Mouse (Mus musculus) cerebellum, adult 11-12 months (tissue): ENCODE measurements around the gene Zfp69.

Experiments used
- DNase-seq: peaks from one replicate; pipeline ENCODE4 v3.0.0; 2022

Gene Zfp69

DNA sequence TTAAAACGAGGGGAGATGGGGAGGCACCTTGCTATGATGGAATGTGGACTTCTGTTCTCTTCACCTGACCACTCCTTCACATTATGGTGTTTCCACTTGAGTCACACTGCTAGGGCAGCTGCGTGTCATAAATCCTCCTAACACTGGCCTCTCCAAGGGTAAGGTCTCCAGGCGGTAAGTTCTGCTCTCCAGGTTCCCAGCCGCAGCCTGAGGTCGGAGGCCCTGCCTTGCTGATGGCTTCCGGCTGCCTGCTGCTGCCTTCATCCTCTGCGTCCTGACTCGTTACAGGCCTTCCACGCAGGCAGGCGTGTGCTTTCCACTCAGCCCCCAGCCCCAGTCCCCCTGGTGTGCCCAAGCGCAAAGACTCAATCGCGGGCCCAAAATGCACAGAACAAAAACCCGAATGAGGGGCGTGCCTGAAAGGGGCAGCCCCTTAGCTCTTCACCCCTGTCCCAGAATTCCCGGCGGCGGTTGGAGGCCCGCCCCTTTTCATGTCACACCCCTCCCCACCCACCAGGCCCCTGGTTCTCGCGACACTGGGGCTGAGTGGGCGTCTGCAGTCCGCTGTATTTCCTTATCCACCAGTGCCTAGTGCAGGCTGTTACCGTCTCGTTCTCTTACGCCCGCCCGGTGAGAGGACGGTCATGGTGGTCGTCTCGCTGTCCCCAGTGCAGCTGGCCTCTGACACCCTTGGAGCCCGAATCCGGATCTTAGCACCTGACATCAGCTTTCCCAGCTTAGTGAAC is 26.8 kb downstream of the Zfp69 start, which contains the start of gene Exo5:
Gene Exo5, minus strand, starts transcription at position 464 of the 746 bp plus-strand sequence.
- DNase-seq: peak; percentile 81

DNA sequence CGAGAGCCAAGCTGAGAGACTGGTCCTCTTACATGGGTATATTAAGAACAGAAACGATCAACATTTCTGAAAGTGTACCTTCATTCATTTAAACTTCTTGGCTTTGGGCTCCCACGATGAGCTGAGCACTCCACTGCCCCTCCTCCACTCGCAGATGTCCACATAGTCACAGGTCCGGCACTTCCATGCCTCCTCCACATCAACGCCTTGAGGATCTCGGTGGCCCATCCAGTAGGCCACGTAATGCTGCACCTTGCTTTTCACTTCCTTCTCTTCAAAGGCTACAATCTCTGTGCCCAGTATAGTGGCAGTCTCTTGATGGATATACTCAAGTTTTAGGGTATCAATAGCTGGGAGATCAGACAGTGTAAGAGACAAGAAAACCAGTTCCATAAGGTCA is 30.0 kb downstream of the Zfp69 start:
- no peak for DNase-seq

DNA sequence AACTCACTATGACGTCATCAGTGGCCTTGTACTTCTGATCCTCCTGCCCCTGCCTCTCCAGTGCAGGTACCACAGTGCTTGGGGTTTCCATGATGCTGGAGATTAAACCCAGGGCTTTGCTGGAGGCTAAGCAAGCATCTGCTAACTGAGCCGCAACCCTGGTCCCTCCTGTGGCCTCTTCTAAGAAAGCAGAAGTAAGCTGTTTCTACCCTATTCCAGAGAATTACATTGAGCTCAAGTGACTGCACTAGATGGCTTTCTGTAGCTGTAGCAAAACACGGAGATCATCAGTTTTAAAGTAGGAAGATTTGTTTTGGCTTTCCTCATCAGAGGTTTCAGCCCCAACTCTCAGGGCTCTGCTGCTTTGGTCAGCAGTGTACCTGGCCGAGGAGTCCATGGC is 37.0 kb downstream of the Zfp69 start:
- DNase-seq: no peak

DNA sequence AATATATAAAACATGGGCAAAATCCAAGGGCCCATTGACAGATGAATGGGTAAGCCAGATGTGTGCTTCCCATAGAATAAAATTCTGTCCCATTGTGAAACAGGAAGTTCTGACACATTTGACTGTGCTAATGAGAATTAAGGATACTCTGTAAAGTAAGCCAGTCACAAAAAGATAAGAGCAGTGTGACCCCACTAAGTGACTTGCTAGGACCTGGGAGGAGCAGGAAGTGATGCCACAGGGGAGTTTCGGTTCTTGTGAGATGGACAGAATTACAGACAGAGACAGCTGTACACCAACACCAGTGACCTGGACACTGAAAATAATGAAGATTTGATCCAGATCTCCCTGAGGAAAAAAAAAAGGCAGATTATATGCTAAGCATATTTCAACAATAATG is 37.6 kb downstream of the Zfp69 start:
- DNase-seq: no peak

DNA sequence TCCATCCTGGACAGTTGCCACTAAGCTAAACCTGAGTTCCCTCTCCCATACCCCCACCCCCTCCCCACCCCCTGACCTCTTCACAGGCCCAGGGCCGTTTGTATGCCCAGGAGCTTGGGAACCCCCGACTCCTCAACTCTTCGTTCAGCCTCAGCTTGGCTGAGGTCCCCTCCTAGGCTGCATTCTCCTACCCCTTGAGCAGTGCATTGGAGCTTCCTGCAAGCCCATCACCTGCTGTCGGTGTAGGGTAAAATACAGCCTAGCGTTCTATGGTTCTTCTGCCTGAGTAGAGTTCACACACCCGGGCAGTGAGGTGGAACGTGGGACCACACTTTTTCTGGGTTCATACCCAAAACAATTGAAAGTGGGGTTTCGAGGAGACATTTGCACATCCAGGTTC is 38.1 kb downstream of the Zfp69 start:
- no peak for DNase-seq

DNA sequence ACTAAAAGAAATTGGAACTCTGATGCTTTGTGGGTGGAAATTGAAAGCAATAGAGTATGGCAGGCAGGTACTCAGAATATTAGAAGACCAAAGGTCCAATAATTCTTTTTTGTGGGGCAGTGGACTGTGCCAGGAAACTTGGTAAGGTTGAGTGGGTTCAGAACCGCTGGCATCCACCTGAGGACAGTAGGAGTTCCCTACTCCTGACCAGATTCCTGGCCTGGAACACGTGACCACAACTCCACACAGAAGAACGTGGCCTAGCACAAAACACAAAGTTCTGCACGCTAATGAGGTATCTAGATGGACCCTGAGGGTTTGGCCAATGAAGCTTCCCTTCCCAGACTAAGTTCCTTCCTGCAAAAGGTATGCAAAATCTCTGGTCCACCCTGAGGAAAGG is 38.6 kb downstream of the Zfp69 start:
- DNase-seq: no peak

DNA sequence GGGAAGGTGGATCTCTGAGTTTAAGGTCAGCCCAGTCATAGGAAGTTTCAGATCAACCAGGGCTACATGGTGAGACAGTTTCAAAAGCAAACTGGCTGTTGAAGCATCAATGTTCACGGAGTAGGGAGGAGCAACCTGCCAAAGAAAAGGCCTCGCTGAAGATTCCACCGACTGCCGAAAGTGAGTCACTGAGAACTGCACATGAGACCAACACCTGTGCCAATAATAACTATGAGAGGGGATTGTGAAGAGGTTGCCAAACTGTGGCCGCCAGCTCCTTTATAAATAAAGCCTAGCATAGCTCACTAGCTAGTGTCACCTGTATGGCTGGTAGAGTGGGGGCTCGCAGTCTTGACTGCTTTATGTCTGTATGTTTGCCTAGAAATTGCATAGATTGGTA is 40.4 kb downstream of the Zfp69 start:
- DNase-seq: no peak

DNA sequence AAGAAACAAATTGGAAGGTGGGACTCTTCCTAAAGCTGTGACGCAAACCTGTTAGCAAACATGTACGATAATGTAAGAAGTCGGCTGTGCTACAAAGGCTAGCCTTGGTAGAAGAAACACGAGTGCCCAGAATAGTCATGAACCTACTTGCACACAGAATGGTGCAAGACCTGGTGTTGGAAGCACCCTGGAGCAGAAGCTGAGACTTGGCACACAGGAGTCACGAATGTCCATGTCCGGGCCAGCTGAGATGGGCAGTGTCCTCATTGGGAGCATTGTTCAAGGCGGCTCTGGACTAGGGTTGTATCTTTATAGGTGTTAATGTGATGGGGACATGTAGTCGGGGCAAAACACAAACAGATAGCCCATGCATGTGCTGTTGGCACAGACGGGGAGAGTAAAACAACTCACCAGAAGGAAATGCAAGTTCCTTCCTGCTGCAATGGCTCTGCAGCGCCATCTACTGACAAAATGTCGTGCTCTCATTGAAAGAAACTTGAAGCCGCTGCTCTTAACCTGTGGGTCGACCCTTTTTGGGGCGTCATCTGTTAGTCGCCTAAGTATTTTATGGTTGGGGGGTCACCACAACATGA is 41.8 kb downstream of the Zfp69 start:
- DNase-seq: peak; percentile 67

DNA sequence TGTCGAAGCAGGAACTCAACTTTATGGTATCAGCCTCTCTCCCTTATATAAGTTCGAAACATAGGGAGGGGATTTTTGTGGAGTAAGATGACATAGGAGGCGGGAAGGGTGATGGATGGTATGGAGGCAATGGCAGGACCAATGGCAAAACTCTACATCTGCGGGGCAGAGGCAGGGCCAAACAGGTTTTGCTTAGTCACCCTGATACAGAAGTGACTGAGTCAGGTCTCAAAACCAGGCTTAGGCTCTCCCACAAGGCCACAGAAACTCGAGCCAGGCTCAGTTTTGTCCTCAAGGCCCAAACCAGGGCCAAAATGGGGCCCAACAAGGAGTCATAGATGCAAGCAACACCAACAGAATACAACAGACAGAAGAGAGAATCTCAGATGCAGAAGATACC is 45.9 kb downstream of the Zfp69 start:
- DNase-seq: no peak

DNA sequence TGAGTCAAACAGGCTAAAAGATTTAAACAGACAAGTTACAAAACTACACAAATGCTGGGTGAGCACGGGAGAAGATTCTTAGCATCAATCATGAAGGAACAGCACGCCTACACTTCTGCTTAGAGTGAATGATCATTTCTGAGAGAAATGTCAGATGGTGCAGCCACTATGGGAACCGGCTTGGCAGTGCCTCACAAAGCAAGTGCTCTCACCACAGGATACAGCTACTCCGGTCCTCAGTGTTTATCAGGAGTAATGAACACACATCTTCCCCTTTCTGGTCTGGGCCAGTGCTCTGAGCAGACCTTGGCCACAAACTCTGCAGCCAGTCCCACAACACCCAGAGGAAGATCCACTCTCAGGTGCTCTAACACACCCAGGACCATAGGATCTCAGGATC is 47.0 kb downstream of the Zfp69 start:
- DNase-seq: no peak

DNA sequence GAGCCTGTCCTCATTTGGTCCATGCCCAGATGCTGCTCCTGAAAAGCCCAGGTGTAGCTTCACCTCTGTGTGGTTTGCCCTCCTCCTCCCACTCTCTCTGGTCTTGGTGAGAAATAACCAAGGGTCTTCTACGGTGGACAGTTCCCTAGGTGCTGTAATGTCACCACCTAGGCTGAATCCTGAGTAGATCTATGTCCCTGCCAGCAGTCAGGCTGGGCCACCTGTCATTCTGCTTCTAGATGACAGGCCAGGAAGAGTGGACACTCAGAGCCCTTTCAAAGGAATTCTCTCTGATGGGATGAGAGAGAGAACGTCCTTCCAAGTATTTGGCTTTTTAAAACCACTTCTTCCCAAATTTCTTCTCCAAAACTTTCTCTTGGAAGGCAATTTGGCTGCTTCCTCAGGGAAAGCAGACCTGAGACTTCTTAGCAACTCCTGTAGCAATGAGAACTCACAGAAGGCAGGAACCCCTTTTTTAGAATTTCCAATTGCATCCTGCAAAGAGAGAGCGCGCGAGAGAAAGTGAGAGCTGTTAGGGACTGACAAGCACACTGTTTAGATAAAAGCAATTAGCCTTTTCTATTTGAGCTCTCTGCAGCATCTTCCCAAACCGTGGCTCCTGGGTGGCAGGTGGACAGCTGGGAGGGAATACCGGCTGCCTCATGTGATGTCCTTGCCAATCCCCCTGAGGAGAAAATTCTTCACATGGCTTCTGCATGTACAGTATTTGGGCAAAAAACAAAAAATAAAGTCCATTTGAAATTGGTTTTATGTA is 55.5 kb downstream of the Zfp69 start:
- DNase-seq: peak; percentile 50

DNA sequence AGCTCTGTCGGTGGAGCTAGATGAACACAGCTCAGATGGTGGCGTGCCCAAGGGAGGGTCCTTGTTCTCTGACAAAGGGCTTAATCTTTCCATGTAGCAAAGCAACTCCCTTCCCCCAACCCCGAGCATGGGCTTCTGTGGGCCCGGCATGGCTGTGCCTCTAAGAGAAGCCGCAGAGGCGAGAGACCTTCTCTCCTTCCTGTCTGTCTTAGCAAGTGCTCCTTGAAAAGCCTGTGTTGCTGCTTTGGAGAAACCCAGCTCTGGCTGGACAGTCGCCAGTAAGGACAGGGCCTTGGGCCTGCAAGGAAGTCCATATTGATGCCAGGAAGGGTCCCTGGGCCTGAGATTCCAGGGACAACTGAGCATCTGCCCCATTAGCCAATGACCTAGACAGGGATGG is 56.3 kb downstream of the Zfp69 start:
- DNase-seq: peak; percentile 63

DNA sequence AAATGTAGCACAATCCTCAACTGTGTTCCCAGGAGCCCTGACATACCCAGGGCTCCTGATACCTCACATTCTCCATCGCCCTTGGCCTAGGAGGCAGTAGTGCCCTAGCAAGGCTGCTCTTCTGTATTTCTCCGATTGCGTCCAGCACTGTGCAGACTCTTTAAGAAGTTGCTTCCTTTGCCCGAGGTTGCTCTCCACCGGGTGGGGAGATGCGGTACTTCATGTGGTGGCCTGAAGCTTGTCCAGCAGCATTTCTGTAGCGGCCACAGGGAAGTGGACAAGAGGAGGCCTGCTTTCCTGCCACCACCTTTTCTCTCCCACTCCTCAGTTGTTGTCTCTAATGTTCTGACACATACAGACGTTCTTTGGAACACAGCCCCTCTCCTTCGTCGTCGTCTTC is 56.9 kb downstream of the Zfp69 start:
- DNase-seq: no peak

DNA sequence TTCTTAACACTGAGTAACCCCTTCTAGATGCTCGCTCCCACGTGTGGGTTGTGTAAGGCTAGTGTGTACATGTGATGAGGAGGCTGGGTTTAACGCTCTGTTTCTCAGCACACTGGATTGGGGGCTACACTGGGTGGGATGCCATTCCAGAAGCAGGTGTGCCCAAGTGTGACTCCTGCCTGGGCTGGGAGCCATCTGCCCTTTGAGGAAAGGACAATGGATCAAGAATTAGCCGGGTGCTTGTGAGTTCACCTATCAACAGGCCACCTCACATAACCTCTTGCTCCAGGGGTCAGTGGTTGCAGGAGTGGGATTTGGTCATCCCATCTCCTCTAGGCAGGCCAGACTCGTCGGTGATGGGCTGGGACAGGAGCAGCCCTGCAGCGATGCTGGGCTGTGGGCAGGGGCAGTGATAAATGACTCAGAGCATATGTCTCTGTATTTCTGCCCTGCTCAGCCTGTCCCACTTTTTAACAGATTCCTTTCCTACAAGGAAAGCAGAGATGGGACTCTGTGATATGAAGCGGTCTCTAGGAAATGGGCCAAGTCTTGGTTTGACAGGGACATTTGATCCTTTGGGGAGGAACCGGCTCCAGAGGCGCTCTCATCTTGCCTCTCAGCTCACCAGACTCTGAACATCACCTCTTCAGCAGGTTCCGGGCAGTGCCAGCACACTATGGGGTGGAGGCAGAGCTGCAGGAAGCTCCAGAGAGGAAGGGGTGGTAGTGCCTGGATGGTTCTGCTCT is 57.7 kb downstream of the Zfp69 start:
- DNase-seq: peak; percentile 77

DNA sequence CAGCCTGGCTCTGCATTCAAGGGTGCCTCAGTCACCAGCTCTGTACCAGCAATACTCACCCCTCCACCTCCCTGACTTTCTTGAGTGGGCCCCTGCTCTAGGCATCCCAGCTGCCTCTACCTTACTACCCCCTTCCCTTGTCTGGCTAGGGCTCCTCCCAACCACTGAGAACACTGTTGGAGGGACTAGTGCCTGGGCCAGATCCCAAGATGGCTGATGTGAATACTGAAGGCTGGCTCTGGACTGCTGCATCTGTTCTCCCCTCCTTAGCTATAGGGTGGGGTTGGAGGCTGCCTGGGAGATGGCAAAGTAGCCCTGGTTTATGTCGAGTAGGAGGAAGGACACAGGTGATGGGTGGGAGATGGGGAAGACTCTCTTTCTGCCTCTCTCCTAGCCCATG is 59.0 kb downstream of the Zfp69 start:
- no peak for DNase-seq

DNA sequence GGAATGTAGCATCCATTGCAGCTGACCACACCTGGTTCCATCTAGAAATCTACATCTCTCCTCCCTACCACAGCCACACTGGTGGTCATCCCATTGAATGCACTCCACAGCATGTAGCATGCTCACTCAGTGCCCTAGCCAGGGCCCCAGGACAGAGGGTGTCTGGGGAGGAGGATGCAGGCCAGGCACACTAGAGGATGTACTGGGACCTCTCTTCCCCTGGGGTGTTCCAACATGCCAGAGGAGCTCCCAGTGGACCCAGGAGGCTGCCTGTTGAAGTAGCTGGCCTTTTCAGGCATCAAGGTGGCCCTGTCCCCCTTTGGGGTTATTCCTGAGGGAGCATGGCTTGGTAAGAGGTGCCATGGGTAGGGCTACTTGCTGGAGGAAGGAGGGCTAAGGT is 59.5 kb downstream of the Zfp69 start:
- DNase-seq: peak; percentile 40

DNA sequence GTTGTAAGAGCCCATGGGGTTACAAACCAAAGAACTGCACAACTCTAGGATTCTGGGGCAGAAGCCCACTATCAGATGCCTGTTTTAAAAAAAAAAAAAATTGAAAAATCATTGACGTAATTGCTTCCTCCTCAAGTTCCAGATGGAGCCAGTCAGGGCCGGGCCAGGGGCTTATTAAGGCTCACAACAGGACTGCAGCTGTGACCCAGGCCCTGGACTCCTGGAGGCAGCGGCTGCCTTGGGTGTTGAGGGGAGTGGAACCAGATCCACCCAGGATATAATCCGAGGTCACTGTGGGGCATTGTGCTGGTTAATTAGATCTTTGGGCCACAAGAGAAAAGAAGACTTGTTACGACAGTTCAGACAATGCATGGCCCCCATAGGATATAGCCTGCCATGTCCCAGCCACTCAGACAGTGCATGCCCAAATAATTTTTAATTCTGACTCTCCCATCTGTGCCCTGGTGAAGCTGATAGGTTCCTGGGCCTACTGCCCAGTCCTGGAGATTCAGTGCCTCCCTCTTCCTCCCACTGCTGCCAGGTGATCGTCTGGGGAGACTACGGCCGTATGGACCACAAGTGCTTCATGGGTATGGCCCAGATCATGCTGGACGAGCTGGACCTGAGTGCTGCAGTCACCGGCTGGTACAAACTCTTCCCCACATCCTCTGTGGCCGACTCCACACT is 60.6 kb downstream of the Zfp69 start:
- peak; percentile 96 for DNase-seq

DNA sequence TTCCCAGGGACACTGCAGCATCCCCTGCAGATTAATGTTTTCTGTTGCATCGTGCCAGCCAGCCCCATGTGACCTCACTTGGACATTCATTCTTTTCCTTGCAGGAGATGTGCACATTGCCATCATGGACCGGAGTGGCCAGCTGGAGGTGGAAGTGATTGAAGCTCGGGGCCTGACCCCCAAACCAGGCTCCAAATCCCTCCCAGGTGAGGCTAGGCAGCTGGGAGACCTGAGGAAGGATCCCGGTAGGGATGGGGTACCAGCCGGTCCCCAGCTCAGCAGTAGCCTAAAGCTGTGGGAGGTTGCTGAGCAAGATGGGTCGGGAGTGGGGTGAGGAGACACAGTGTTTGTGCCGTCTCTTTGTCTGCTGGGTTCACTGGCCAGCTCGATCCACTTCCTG is 62.6 kb downstream of the Zfp69 start:
- no peak for DNase-seq

DNA sequence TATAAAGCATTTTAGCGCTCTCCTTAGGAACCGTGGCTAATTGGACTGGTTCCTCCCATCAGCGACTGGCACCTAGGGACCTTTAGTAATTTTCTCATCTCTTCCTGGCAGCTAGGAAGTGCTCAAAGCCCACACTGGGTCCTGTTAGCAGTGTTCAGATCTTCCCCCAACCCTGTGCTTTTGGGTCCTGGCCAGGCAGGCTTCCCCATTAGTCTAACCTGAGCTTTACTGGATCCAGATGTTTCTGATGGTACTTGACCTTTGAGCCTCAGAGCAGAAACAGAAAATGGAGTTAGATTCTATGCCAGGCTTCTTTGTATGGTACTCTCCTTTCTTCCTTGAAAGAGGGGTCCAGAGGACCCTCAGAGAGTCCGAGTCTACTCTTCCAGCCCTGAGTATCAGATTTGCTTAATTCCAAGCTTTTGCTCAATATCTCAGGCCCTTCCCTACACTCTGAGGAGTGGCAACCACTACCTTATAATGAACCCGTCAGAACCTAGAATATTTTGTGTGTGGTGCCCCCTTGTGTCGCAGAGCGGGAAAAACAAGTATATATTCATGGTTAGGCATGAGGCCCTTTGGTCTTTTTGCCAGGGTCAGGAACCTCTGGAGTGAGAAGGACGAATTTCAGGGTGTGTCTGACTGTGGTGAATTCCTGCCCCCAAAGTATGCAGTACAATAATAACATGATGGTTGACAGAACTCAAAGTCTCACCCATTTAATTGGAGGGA is 64.0 kb downstream of the Zfp69 start:
- peak; percentile 73 for DNase-seq

DNA sequence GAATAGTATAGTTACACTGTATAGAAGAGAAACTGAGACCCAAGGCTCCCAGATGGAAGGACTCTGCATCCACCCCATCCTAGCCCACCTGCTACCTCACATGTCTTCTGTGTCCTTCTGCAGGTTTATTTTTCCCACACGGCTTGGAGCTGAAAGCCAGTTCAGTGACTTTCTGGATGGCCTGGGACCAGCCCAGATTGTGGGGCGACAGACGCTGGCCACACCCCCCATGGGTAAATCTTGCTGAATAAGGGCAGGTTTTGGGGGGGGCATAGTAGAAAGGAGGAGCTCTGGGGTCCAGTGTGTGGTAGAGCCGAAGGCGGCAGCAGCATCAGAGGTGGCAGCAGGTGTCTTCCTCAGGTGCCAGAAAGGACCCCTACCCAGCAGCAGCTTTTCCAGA is 64.7 kb downstream of the Zfp69 start:
- no peak for DNase-seq

DNA sequence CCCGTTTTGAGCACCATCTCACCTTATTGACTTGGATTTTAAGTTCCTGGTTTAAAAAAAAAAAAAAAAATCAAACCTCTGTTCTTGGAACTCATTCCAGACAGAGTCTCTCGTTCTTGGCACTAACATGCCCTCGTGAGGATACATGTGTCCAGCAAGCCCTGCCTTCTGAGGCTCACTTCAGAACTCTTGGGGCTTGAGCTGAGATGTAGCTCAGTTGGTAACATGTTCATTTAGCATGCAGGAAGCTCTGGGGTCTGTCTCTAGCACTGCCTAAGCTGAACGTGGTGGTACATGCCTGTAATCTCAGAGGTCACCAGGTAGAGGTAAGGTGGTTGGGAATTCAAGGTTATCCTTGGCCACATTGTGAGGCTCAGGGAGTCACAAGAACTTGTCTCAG is 65.4 kb downstream of the Zfp69 start:
- no peak for DNase-seq
